Mouse (Mus musculus) thymus, adult 2 months (tissue): ENCODE measurements around the gene Dnajc12.
"Not testable (repeated sequence)": the region's sequence is repeated elsewhere in the genome, so short reads cannot be mapped to it uniquely, and the experiment has no call there.

ENCODE experiments used
- CTCF ChIP-seq: fragments of 200-500 bp; IDR thresholded peaks from 2 replicates; pipeline ENCODE4 v1.5.1; 2012; ENCODE audit warnings: mild to moderate bottlenecking, control low read depth, low read length, moderate library complexity, borderline replicate concordance; ENCODE audit not compliant: control insufficient read depth, poor library complexity, insufficient read depth; ENCODE audit errors: extremely low read depth
- POLR2A ChIP-seq: fragments of 200-500 bp; IDR thresholded peaks from 2 replicates; pipeline ENCODE4 v1.6.1; 2012; ENCODE audit warnings: mild to moderate bottlenecking, low read length, control low read depth, moderate library complexity; ENCODE audit not compliant: control insufficient read depth, poor library complexity, insufficient read depth; ENCODE audit errors: extremely low read depth

- not testable (repeated sequence) for TF ChIP-seq CTCF, POLR2A
Measured at GRCm38 (mm10) chr10:63444602-63445387, 62.6 kb downstream of the Dnajc12 start.
